Mouse (Mus musculus) intestine, embryonic 16.5 days (tissue): ENCODE measurements around the gene Cul4b. TPM values are rescaled to one million over a fixed set of nuclear protein-coding genes. Genes with fewer than 3 reads are reported as not detected.

Source experiments
- ATAC-seq: fragments of 200-750 bp; cut with Nextera tagmentation; 2 replicates; pipeline ENCODE4 v1.8.0; 2017; ENCODE audit warnings: moderate TSS enrichment, moderate library complexity
- H3K27ac ChIP-seq: fragments of 300-500 bp; sonication (generic); 2 replicates; pipeline ENCODE4 v1.5.1; 2014; ENCODE audit warnings: mild to moderate bottlenecking, low read length
- H3K27me3 ChIP-seq: fragments of 300-500 bp; sonication (generic); replicated peaks from 2 replicates; pipeline ENCODE4 v1.6.1; 2014; ENCODE audit warnings: low read length, control low read depth, mixed read lengths; ENCODE audit not compliant: control insufficient read depth, insufficient read depth
- H3K36me3 ChIP-seq: fragments of 300-500 bp; sonication (generic); 2 replicates; pipeline ENCODE4 v1.6.1; 2014; ENCODE audit warnings: low read length, control low read depth; ENCODE audit not compliant: control insufficient read depth, insufficient read depth
- H3K4me1 ChIP-seq: fragments of 300-500 bp; sonication (generic); 2 replicates; pipeline ENCODE4 v1.6.1; 2014; ENCODE audit warnings: low read length, control low read depth, mixed read lengths; ENCODE audit not compliant: control insufficient read depth, insufficient read depth
- H3K4me2 ChIP-seq: fragments of 300-500 bp; sonication (generic); 2 replicates; pipeline ENCODE4 v1.6.1; 2014; ENCODE audit warnings: low read depth, low read length, control low read depth
- H3K4me3 ChIP-seq: fragments of 300-500 bp; sonication (generic); 2 replicates; pipeline ENCODE4 v1.5.1; 2014; ENCODE audit warnings: mild to moderate bottlenecking, low read length
- H3K9ac ChIP-seq: fragments of 300-500 bp; sonication (generic); 2 replicates; pipeline ENCODE4 v1.6.1; 2014; ENCODE audit warnings: low read depth, low read length
- H3K9me3 ChIP-seq: fragments of 300-500 bp; sonication (generic); 2 replicates; pipeline ENCODE4 v1.6.1; 2016; ENCODE audit warnings: low read length, control low read depth; ENCODE audit not compliant: control insufficient read depth
- WGBS: fragments of 180-500 bp; shearing (Covaris S2); extraction: QIAGEN DNeasy Blood & Tissue Kit; methylation state at CpG from one replicate; pipeline ENCODE4 v1.1.7; 2014; 5-methylcytosine and 5-hydroxymethylcytosine counted together
- polyA plus RNA-seq: library from polyadenylated mRNA; unstranded; fragments of >200 nt; fragmentation: Nextera tagmentation; extraction: Ambion mirVana; gene quantifications from 2 replicates; pipeline ENCODE4 v1.2.1, GENCODE M21; 2015

The Cul4b gene
- polyA plus RNA-seq = 21.6 and 21.8 TPM in 2 replicates

DNA sequence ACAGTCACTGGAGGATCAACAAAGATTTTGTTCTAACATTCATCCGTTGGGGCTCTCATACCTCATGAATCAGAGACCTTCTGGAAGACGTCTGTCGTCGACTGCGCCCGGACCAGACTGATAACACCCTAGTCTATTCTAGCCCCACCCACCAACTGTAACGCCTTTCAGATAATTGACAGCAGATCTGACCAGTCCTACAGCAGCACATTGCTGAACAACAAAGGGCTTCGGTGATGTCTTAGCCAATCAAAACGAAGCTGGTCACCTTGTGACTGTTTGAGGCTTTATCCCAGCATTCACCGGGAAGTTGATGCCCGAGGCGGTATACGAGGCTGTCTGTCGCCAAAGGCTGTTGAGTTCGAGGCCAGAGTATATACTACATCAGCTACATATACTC is at the start of gene Cul4b:
Gene Cul4b (minus strand): TSS at position 119 of the 400 bp plus-strand sequence.
- H3K27me3 ChIP-seq = no peaks in the 10 kb centered on the region
- no peaks in the 10 kb centered on the region for H3K36me3 ChIP-seq
- no peak within 1 kb of the TSS for H3K27ac ChIP-seq
- WGBS = 83% methylated on average over 15 of the region's 15 CpGs
- no peak for ATAC-seq
- no peak within 1 kb of the TSS for H3K4me3 ChIP-seq
- no peaks in the 10 kb centered on the region for H3K4me1 ChIP-seq
- H3K9me3 ChIP-seq = no peaks in the 10 kb centered on the region
- H3K4me2 ChIP-seq = no peak within 1 kb of the TSS
- no peak within 1 kb of the TSS for H3K9ac ChIP-seq

DNA sequence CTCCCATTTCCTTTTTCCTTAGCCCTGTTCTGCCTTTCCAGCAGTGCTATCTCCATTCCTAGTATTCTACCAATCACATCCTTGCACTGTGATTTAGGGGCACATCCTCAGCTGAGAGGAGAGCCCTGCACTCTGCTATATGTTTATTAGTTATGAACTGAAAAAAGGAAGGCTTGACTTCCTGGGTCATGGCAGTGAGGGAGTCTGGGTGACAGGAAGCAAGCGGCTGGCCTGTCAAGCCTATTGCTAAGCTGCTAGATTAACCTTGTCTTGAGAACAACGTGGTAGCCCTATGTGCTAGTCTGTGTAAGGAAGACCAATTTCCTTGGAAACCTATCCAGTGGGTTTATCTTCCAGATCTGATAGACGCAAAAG is 25.0 kb upstream of the Cul4b start:
- peak overlapping the region; percentile 51 for H3K4me3 ChIP-seq
- ATAC-seq = peak; percentile 71
- H3K27me3 ChIP-seq = no peaks in the 10 kb centered on the region
- peak overlapping the region; percentile 82 for H3K27ac ChIP-seq
- H3K9me3 ChIP-seq = no peaks in the 10 kb centered on the region
- H3K36me3 ChIP-seq = no peaks in the 10 kb centered on the region
- H3K4me2 ChIP-seq = peak overlapping the region; percentile 53
- no peaks in the 10 kb centered on the region for H3K4me1 ChIP-seq
- 14% methylated on average over 3 of the region's 3 CpGs for WGBS
- H3K9ac ChIP-seq = peak overlapping the region; percentile 63

DNA sequence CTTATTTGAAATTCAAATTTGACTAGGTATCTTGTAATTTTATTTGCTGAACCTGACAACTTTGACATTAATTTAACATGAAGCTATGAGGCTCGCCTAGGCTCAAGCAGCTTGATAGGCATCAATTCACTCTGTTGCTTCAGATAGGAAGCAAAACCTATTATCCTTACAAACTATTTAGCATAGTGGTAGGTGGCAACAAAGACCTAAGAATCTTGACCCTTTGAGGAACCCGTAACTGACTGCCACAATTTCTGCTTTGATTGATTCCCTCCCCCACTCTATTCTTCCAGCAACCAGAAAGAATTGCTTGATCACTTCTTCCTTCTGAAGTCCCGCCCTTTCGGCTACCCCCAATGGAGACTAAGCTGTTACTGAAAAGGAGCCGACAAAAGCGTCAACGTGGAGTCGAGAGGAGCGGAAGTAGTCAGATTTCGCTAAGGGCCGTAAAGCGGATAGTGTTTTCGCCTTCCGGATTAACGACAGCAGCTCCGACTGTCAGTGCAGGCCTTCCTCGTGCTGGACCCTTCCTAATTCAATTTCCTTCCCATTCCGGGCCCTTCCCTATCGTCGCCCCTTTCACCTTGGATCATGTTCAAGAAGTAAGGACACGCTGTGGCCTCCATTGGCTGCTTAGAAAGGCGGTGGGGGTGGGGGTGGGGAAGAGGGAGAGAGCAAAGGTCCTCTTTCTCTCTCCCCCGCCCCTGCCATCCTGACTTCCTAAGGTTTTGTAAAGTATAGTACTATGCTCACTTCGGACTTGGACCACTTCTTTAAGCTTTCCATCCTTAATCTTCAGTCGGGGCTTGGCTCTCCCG is 24.4 kb upstream of the Cul4b start, which contains the start of gene Mcts1:
Gene Mcts1 (plus strand): TSS at position 402 of the 818 bp plus-strand sequence.
- 15% methylated on average over 26 of the region's 26 CpGs for WGBS
- H3K4me2 ChIP-seq = peak within 1 kb of the TSS; percentile 53

DNA sequence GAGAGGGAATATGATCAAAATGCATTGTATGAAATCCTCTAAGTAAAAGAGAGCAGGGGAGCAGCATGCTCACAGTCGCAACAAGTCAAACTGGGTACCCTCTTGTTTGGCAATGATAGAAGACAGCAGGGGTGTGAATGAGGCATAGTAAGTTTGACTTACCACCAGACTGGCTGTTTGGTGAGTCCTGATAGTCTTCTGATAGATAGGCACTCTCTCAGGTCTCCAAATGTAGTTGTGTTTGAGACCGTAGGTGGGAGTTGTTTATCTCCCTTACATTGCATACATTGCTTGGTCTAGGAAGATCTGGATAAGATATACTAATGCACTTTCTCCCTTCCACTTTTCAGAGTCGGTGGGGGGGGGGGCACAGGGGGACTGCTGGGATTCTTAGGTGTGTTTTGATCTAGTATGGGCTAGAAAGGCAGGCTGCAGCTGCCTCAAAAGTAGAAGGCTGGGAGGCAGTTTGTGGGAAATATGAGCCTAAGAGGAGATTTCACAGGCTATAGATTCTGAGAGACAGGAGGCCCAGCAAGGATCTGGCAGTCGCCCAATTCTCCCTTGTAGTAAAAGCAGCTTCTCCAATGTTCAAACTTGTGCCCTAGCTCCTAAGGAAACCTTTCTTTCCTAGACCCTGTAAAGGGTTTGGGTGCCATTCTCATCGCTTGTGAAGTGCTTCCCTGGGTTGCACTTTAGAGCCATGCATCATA is 17.3 kb upstream of the Cul4b start:
- no peak overlapping the region for H3K27ac ChIP-seq
- H3K4me3 ChIP-seq = no peak overlapping the region
- H3K9ac ChIP-seq = no peak overlapping the region
- ATAC-seq = no peak
- WGBS = 43% methylated on average over 5 of the region's 5 CpGs
- no peaks in the 10 kb centered on the region for H3K27me3 ChIP-seq
- no peak overlapping the region for H3K4me2 ChIP-seq
- H3K9me3 ChIP-seq = no peaks in the 10 kb centered on the region
- H3K36me3 ChIP-seq = no peaks in the 10 kb centered on the region
- peaks cover 2% of the 10 kb centered on the region; the same call in 1 of the 2 replicates for H3K4me1 ChIP-seq

More for the DNA sequence above, 24.4 kb upstream of the Cul4b start, which contains the start of gene Mcts1:
- peak; percentile 91 for ATAC-seq
- H3K9me3 ChIP-seq = no peaks in the 10 kb centered on the region
- H3K4me3 ChIP-seq = peak within 1 kb of the TSS; percentile 51
- no peaks in the 10 kb centered on the region for H3K4me1 ChIP-seq
- peak within 1 kb of the TSS; percentile 63 for H3K9ac ChIP-seq
- no peaks in the 10 kb centered on the region for H3K36me3 ChIP-seq
- peak within 1 kb of the TSS; percentile 82 for H3K27ac ChIP-seq
- H3K27me3 ChIP-seq = no peaks in the 10 kb centered on the region

DNA sequence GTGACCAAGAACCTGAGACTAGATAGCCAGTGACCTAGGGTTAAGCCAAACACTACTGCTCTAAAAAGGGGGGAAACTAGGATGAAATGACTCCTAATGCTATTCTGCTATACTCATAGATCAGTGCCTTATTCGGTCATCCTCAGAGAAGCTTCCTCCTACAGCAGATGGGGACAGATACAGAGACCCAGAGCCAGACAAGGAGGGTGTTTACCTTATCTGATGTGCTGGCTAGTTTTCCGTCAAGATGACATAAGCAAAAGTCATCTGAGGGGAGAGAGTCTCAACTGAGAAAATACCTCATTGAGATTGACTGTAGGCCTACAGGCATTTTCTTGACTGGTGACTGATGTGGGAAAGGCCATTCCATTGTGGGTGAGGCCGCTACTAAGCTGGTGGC is 15.8 kb upstream of the Cul4b start:
- Histone ChIP-seq H3K36me3 (no peaks in the 10 kb centered on the region), H3K9ac (no peak overlapping the region), H3K9me3 (no peaks in the 10 kb centered on the region), H3K4me2 (no peak overlapping the region), H3K4me1 (peaks cover 2% of the 10 kb centered on the region; the same call in 1 of the 2 replicates), H3K4me3 (no peak overlapping the region), H3K27ac (no peak overlapping the region), H3K27me3 (no peaks in the 10 kb centered on the region)
- ATAC-seq = no peak
- WGBS = 79% methylated on average over 3 of the region's 3 CpGs

DNA sequence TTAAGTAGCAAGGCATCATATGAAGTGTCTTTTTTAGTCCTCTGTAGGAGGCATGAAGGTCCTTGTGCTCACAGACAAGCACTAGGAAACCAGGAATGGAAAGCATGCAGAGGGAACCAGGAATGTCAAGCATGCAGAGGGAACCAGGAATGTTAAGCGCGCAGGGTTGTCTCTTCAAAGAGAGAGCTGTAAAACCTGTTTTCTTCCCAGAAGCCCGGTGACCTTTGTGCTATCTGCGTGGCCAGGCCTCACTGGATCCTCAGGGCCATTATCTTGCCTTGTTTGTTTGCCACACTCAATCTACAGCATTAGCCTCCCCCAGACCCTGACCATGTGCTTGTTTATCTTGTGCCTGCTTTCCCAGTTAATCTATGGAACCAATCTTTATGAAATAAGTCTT is 13.8 kb upstream of the Cul4b start:
- peak; percentile 79 for ATAC-seq
- no peak overlapping the region for H3K9ac ChIP-seq
- no peaks in the 10 kb centered on the region for H3K27me3 ChIP-seq
- no peak overlapping the region for H3K4me2 ChIP-seq
- H3K9me3 ChIP-seq = no peaks in the 10 kb centered on the region
- 15% methylated on average over 4 of the region's 4 CpGs for WGBS
- peaks cover 2% of the 10 kb centered on the region; the same call in 1 of the 2 replicates for H3K4me1 ChIP-seq
- no peak overlapping the region for H3K4me3 ChIP-seq
- 0 out of 2 replicates have a peak overlapping the region, but pooled peaks have one; percentile 33 for H3K27ac ChIP-seq
- no peaks in the 10 kb centered on the region for H3K36me3 ChIP-seq

DNA sequence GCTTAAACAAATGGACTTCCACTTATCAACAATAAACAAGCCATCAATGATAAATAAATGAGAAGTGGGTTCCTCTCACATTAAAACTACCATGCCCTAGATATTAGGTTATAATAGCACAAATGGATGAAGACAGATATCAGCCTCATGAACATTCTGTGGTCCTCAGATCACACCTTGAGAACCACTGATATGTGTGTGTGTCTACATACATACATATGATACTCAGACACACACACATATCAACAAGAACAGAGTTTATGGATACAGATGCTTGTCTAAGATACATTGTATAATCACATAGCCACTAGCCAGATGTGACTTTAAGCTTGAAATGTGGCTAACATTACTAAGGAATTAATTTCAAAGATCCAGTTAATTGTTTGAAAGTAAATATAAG is 7.3 kb upstream of the Cul4b start:
- no peaks in the 10 kb centered on the region for H3K4me1 ChIP-seq
- H3K9me3 ChIP-seq = no peaks in the 10 kb centered on the region
- no peak overlapping the region for H3K4me2 ChIP-seq
- H3K36me3 ChIP-seq = no peaks in the 10 kb centered on the region
- no peak overlapping the region for H3K27ac ChIP-seq
- no peak for ATAC-seq
- no peak overlapping the region for H3K4me3 ChIP-seq
- no peak overlapping the region for H3K9ac ChIP-seq
- H3K27me3 ChIP-seq = no peaks in the 10 kb centered on the region

DNA sequence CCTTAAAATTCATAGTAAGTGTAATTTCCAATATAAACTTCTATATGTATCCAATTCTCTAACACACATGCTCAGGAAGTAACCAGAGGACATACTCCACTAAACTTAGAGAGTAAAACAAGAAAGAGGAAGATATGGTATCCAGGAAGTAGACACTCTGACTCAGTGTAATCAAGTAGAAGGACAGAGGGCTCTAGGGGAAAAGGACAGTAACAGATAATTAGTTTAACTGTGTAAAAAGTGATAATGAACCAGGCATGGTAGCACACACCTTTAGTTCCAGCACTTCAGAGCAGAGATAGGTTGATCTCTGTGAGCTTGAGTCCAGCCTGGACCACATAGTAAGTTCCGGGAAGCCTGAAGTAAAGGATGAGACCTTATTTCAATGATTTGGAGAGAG is 5.1 kb upstream of the Cul4b start:
- ATAC-seq = no peak
- no peak overlapping the region for H3K27ac ChIP-seq
- no peaks in the 10 kb centered on the region for H3K36me3 ChIP-seq
- no peak overlapping the region for H3K4me3 ChIP-seq
- H3K4me2 ChIP-seq = no peak overlapping the region
- no peaks in the 10 kb centered on the region for H3K4me1 ChIP-seq
- no peaks in the 10 kb centered on the region for H3K9me3 ChIP-seq
- no peak overlapping the region for H3K9ac ChIP-seq
- no peaks in the 10 kb centered on the region for H3K27me3 ChIP-seq
- 100% methylated on average over 1 of the region's 1 CpGs for WGBS

DNA sequence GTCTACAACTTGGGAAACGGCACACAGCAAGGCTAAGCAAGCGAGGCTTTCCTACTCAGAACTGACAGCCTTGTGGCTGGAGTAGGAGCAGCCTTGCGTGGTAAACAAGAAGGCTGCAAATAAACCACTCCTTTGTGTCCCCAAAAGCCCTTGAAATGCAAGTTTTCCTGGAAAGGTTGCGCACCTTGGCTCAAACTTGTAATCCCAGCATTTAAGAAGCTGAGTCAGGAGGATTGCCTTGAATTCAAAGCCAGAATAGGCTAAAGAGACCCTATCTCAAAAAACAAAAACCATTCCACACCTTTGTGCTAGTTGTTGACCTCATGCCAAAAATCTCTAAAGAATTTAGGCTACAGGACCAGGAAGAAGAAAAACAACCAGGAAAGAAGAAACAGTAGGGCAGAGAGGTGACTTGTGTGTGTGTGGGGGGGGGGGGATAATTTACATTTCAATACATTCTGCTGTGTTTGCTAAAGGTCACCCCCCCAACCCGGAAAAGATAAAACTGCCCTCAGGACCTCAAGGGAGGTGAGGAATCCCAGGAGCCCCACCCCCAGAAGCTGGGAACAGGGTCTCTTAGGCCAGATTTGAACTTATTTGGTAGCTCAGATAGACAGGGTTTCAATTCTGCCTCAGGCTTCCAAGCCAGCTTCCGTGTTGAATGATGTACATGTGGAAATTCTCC is 9.3 kb downstream of the Cul4b start:
- WGBS = 63% methylated on average over 6 of the region's 6 CpGs
- Histone ChIP-seq H3K4me1 (no peaks in the 10 kb centered on the region; the same call in 1 of the 2 replicates), H3K27ac (no peak overlapping the region), H3K9me3 (no peaks in the 10 kb centered on the region), H3K36me3 (no peaks in the 10 kb centered on the region), H3K4me2 (no peak overlapping the region), H3K27me3 (no peaks in the 10 kb centered on the region), H3K4me3 (no peak overlapping the region), H3K9ac (no peak overlapping the region)
- no peak for ATAC-seq
